Mouse (Mus musculus) heart, adult 11 months (tissue): ENCODE measurements around the gene Srek1.

ENCODE experiments used
- DNase-seq: peaks from one replicate; pipeline ENCODE4 v3.0.0; 2022

The Srek1 gene

GRCm38 (mm10) chr13:103711406-103712025 is 62.9 kb downstream of the Srek1 start:
- peak; percentile 96 for DNase-seq

GRCm38 (mm10) chr13:103710359-103710781 is 64.0 kb downstream of the Srek1 start:
- DNase-seq: peak; percentile 87

GRCm38 (mm10) chr13:103705436-103705978 is 68.9 kb downstream of the Srek1 start:
- peak; percentile 74 for DNase-seq

GRCm38 (mm10) chr13:103703833-103704232 is 70.6 kb downstream of the Srek1 start:
- DNase-seq: peak; percentile 80

GRCm38 (mm10) chr13:103703386-103703785 is 71.0 kb downstream of the Srek1 start:
- DNase-seq: peak; percentile 96

- DNase-seq: peak; percentile 53
Observed at GRCm38 (mm10) chr13:103702266-103702665, 72.1 kb downstream of the Srek1 start.

- DNase-seq: peak; percentile 15
Observed at GRCm38 (mm10) chr13:103700752-103701151, 73.7 kb downstream of the Srek1 start.

GRCm38 (mm10) chr13:103697993-103698392 is 76.4 kb downstream of the Srek1 start:
- DNase-seq: peak; percentile 75

GRCm38 (mm10) chr13:103696164-103696563 is 78.2 kb downstream of the Srek1 start:
- DNase-seq: peak; percentile 92

GRCm38 (mm10) chr13:103695456-103695855 is 79.0 kb downstream of the Srek1 start:
- peak; percentile 49 for DNase-seq
